Mouse (Mus musculus) kidney, adult 9 months (tissue): ENCODE measurements around the gene Pvalb.

Source experiments
- DNase-seq: peaks from one replicate; pipeline ENCODE4 v3.0.0; 2022

Gene Pvalb

DNA sequence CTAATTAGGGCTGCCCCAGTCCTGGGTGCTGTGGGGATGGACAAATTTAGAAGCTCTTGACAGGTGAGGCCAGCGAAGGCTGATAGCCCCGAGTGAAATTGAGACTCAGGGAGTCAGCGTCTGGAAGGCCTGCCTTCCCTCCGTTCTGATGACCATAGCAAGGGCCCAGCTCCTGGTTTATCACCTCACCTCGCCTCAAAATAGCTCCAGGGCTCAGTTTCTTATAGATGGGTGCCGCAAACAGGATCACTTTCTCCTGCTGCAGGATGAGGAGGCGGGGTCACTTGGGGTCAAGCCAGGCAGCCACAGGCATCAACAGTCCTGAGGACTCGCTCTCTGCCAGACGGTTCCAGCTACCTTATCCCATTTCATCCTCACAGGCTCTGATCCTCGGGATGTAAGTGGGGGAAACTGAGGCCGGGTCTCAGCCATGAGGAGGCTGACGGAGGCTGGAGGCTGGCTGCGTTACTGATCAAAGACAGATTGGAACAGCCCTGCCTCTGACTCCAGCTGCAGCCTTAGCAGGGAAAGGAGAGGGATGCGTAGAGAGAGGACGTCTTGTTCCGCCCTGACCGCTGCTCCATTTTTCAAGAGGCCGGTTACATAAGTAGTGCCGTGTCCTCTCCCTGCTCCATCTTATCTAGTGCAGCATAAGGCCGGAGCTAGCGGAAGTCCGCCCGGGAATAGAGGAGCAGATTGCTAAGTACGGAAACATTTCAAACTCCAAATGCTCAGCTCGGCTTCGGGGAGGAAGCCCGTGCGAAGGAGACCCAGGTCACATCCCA is 10.9 kb downstream of the Pvalb start:
- no peak for DNase-seq

DNA sequence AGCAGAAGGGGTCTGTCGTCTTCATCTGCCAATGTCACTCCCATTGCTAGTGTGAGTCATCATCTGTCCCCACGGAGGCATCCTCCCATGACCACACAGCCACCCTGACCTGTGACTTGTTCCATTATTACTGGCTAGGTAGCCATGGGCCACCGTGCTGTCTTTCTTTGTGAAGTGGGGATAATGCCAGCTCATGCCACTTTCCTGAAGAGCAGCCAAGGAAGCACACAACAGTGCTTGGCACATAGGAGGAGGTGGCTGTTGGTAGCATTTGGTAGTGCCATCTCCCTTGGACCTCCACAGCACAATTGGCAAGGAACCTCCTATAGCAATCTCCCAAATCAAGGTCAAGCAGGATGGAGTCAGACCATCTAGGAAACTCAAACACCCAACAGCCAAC is 11.9 kb downstream of the Pvalb start:
- no peak for DNase-seq

DNA sequence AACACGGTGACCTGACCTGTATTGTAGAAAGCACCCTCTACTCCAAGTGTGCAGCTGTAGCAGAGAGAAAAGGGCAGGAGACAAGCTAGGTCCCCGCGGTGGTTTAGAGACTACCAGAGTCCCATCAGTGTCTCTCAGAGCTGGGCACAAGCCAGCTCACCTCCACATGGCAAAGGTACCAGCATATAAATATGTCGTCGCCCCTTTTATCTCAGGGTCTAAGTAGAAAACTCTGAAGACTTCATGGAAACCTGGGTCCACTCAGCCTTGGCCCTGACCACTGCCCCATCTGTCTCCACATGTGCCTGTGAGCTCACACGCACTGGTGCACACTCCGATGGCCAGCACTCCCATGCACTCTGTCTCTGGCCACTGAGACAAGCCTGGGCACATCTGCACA is 16.6 kb downstream of the Pvalb start:
- DNase-seq, result no peak

DNA sequence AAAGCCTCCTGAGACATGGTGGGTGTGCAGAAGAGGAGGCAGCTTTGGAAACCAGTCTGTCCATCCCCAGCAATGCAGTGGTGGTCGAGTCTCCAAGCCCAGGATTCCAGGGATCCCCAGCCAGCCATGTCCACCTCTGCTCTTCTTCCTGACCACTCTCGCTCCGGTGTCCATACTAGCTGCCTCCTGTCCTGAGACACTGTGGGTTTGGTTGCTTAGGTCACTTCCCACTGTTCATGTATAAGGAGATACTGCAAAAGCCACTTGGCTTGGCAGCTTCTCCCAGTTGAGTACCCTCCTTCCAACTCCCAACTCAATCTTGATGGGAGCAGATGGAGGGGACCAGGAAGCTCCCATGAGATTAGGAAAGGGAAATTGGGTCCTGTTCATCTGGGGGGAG is 17.7 kb downstream of the Pvalb start:
- no peak for DNase-seq

DNA sequence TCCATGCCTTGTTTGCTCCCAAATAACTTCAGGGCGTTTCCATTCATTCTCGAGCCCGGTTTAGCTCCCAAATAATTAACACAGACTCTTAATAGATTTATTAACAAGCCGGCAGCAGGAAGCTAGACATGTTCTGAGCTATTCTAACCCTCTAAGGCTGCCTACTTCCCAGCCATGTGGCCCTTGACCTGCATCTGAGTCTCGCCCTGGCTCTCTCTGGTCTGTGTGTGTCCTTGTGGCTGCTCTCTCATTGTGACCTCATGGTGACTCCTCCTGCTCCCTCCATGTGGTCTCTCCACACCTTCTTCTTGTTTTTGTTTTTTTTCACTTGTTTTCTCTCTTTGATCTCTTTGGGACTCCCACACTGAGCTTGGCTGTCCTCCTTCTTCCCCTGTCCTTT is 19.3 kb downstream of the Pvalb start:
- no peak for DNase-seq

DNA sequence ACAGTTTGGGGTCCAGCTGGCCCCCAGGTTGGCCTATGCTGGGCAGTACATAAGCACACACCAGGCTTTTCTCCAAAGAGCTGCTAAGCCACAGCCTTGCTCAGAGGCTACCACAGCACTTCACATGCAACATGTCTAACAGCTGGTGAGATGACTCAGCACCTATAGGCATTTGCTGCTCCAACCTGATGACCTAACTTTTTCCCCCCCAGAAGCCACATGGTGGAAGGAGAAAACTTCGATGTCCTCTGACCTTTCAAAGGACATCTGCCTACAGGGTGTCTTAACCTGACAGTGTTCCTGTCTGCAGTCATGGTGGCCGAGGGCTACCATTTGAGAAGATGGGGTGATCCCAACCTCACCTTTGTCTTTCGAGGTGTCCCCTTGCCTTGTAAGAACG is 20.6 kb downstream of the Pvalb start:
- DNase-seq, result no peak

DNA sequence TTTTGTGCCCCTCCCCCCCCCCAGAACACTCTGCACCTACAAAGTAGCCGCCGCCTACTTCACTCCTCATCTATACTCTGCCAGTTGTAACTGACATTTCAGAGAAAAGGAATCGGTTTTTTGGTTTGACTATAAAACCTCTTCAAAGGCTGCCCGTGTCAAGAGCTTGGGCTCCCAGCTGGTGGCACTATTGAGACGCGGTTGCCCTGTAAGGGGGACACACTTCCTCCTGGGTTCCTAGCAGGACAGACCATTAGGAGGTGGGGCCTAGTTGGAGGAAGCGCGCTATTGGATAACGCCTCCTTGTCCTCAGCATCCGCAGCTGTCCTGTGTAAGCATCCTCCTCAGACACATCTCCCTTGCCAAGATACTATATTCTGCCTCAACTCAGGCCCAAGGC is 21.3 kb downstream of the Pvalb start:
- no peak for DNase-seq

DNA sequence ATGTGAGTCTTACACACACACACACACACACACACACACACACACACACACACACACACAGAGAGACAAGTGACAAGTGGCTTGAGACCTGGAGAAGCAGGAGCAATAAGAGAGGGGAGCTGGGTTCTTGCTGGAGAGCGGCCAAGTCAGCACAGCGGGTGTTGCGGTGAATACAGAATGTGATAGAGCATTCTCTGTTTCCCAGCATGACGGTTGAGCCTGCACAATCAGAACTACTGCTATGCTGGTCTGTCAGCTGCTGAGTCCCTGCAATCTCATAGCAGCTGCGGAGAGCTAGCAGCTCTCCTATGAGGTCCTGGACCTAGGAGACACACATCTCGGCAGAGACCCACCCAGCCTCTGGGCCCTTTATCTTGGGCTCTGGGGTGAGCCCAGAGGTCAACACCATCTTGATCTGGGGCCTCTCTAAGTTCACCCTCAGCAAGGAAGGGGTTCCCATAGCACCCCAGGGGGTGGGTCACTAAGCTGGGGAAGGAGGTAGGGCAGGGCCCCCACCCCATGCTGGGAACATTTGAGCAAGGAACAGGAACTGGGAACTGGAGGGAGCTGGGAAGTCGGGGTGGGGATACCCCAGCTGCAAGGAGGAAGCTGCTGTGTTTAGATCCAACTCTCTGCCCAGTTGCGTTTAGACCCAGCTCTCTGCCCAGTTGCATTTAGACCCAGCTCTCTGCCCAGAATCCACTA is 24.3 kb downstream of the Pvalb start:
- no peak for DNase-seq

DNA sequence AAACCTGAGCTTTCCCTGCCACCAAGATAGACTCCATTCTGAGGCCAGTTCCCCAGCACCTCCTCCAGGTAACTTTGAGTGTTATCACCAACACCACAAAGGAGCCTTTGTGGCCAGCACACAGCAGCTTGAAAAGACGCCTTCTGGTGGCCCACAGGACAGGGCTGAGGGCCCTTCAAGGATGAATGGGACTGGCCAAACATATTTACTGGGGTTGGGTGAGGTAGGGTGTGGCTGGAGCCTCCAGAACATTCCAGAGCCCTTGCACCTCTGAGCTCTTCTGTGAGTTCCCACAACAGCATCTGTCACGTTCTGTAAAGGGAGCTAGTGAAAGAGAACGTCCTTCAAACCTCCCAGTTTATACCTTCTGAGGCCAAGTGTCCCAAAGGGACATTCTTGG is 26.4 kb downstream of the Pvalb start:
- DNase-seq, result no peak

DNA sequence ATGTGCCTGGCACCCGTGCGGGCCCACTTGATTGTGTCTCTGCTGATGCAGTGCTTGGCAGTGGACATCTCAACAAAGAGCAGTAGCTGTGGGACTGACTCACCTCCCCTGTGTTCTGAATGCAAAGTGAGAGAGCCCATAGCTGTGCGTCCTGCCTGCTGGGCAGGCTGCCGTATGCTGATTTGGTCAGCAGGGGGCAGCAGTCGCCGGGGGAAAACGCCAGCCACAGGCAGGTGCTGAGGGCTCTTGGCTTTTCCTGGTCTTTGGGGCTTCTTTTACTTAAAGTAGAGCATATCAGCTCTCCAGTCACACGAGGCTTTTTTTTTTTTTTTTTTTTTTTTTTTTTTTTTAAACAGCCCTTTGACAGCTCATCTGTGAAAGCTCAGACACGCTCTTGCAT is 27.8 kb downstream of the Pvalb start:
- peak; percentile 72 for DNase-seq

DNA sequence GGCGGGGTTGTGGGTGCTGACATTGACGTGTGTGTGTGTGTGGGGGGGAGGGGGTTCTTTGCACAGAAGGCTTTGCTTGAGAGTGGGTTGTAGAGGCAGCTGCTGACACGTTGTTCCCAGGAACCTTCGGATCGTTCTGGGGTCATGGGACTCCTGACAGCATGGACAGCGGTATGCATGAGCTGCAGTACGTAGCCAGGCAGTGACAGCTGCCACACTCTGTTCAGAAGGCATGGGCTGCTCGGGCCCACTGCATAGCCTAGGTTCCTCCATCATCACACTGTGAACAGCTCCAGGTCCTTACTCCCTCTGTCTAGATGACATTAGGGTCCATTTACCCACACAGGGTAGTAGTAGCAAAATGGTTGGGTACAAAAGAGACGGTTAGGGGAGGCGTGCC is 28.9 kb downstream of the Pvalb start:
- no peak for DNase-seq

DNA sequence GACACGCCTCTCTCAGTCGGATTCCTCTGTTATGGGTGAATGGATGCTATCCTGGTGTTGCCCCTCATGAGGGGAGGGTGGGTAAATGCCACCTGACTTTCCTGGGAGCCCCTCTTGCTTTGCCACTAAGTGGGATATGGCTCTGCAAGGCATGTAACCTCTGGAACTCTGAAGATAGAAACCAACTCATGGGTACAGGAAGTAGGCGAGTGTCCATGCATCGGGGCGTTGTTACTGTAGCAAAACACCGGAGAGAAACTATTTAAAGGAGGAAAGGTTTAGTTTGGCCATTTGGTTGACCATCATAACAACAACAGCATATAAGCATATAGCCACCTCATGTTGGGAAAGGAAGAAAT is 31.3 kb downstream of the Pvalb start:
- DNase-seq, result no peak

DNA sequence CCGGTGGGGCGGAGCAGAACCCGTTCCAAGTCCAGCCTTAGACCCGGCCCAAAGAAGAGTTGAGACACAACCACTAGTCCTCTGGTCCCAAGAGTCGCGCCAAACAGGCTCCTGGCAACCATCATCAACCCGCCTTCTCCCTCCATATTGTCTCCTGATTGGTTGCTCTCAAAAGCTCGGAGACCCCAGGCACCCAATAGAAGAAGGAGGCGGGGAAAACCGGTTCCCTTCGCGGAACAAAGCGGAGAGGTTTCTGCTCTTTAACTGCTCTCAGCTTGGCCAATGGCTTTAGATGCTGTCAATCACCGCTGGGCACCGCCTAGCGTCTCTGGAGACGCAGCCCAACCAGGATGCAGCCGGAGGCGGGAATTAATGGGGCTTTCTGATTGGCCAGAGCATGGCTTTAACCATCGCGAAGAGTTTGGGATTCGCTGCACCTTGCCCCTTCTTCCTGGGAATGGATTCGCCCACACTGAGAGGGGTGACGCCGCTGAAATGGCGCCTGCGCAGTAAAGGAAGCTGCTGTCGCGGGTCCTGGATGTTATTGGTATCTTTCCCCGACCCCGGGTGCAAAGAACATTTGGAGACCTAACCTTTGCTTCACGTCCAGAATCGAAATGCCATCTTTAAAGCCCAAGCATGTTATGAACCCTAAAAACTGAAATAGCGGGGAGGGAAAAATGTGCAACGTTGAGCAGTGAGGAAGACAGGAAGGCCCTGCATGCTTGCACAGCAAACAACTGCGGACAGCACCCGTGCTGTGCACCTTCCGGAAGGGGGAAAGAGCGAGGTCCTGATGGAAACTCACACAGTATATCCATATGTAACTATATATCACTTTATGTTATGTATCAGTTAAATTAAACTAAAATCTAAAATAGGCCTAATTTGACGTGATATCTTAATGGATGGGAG is 32.0 kb downstream of the Pvalb start, which contains the start of gene Ift27:
TSS of gene Ift27 (minus strand) at position 136 of the 915 bp plus-strand sequence.
- peak; percentile 100 for DNase-seq

DNA sequence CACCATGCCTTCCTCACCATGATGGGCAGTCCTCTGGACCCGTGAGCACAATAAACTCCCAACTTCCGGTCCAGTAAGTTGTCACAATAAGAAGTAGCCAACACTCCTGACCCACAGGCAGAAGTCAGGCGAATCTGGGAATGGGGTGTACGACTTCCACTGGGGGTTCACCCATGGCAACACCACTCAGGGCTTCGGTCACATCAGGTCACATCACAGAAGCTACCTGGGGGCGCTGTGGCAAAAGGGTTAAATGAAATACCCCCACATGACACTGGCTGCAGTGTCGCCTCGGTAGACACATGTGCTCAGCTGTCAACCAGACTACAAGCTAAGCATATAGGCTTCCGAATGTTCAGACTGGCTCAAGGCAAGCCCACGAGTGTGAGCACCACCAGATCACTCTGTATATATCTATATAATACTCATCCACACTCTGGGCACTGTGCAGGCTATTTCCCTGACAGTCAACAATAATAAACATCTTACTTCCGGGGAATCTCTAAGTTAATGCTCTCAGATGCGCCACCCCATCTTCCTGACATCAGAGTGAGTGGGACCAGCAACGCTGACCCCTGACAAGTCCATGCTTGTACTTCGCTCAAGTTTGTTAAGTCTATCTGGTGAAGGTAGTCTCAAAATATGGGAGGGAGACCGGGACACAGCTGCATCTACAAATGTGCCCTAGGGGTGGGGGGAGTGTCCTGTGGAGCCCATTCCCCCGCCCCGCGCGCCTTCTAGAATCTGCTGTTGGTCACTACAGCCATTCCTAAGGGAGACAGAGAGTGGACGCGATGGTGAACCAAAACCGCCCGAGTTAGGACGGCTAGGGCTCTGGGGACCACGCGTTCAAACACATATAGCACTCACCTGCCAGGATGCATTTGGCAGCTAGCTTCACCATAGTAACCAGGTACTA is 33.0 kb downstream of the Pvalb start:
- DNase-seq, result peak; percentile 14

DNA sequence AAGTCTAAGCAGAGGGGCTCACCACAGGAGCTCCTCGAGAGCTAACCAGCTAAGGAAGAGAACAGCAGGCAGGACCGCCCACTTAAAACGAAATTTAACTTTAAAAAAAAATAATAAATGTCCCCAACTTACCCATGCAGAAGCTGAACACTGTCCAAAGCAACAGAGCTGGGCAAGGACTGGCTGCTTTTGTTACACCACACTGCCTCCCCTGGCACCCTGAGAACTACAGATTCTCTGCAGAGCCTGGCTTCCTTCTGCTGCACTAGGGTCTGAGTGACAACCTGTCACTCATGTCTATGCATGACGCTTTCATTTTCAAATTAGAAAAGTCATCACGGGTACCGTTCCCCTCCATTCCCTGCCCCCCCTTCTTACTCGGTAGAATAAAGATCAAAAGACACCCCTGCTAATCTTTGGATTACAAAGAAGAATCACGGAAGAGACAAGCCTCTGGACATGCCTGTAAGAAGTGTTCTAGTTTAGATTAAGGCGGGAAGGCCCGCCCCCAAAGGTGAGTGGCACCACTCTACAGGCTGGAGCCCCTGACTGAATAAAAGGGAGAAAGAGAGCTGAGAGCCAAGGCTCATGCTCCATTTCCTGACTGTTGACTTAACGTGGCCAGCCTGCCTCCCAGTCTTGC is 33.8 kb downstream of the Pvalb start:
- no peak for DNase-seq

DNA sequence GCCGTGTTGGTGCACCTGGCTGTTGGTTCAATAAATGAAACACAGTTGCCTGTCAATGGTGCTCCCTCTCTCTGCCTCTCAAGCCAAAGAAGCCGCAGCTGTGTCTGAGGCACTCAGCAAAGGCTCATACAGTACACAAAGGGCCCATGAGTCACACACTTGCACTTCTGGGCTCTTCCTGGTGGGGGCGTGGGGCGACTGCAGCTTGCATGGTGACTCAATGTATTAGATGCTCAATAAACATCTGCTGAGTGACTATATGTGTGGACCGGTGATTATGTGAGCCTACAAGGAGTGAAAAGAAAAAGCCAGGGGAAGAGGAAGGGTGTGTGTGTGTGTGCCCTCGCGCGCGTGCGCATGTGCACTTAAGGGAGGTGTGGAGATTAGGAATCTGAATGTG is 34.5 kb downstream of the Pvalb start:
- no peak for DNase-seq

DNA sequence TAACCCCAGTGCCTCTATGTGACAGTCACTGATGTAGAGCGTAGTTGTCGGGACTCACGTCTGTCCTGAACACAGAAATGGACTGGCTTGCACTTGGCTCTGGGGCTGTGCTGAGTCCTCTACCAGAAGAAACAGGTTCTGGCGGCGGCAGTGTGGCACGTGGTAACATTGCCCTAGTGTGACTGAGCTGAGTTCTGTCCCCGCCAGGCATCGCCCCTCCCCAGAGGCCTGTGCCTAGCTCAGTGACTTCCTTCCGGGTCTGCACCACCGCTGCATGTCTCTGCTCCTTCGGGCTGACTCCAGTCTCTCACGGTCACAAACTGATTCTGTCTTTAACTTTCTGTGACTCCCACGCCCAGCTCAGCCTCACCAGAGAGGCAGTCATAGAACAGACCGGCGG is 35.5 kb downstream of the Pvalb start:
- no peak for DNase-seq

DNA sequence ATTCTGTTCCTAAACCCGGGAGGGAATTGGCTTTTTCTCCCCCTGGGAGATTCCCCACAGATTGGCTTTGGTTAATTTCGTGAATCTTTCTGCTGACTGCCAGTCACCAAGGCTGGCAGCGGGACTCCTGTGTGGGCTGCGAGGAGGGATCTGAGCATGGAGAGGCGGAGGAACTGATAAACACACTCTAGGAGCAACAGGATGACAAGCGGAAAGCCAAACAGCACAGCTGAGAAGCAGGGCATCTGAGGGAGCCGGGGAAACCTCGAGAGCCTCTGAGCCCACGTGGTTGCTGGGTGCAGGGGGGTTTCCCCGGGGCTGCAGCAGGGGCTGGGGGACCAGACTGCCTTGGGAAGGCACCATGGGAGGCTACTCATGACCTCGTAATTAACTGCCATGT is 36.6 kb downstream of the Pvalb start:
- DNase-seq, result no peak

DNA sequence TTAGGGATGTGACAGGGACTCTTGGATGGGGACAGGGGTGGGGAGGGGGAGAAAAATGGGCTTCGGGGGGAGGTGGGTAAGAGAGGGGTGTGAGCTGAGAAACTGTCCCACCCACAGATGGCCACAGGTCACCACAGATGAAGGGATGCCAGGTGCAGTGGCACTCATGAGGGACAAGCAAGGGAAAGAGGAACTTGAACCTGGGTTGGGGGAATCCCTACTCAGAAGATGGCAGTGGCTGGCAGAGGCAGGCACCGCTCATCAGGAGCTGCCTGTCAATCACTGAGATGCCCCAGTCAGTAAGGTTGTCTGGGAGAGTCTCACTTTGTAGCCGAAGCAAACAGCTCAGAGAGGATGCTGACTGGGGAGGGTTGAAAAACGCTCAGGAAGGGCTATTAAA is 40.9 kb downstream of the Pvalb start:
- DNase-seq, result no peak

DNA sequence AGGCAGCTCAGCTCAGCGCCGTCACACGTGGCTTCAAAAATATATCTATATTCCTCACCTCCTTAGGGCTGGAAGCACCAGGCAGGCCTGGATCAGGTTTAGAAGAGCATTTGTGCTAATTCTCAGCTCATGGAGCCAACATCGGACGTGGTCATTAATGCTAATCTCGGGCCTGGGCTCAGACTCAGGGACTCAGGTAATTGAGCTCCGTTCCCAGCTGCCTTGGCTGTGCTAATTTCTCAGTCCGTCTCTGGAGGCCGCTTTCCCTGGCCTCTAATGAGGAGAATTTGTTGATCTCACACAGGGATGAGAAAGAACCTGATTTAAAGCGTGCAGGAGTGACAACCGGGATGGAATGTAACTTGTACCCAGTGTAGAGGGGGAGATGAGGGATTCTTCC is 41.7 kb downstream of the Pvalb start:
- no peak for DNase-seq

DNA sequence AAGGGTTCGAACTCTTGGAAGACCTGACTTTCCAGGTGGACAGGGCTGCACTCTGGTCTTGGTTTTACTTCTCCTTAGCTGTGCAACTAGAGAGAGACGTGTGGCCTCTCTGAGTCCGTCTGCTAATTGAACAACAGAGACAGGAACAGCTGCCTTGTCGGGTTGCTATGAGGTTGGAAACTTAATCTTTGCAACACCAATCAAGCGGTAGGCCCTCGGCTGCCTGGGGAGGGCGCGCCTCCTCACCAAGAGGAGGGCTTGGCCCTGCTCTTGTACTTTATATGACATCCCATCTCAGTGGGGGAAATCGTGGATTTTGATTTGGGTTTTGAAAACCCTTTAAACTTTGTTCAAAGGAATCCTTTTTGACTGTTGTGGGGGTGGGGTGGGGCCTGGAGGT is 44.3 kb downstream of the Pvalb start:
- no peak for DNase-seq

DNA sequence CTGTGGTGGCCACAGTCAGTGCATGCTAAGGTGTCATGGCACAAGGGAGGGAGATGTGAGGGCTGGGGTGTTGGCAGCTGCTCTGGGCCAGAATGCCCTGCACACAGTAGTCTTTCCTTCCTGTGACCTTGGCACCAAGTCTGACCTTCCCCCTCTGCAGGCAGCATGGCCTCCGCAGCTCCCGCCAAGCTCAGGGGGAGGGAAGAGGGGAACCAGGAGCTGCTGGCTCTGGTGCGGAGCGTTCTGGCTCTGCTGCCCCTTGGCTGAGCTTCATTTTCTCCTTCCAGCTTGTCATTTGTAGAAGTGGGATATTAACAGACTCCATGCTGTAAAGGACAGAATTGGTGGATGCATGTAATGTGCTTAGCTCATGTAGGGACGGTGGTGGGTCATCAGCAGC is 47.9 kb downstream of the Pvalb start:
- no peak for DNase-seq
